Comparison of ENCODE assay signal across 10 mouse cellular contexts in genomic region chr17:15024502-15025193, GRCm38 (mm10). TPM values are rescaled to one million over a fixed set of nuclear protein-coding genes. Genes with fewer than 3 reads are reported as not detected.
DNase-seq lines count a peak whose midpoint lies in the region; ATAC-seq and TF ChIP-seq lines count a peak whose summit lies in the region.
"Not testable (repeated sequence)": the region's sequence is repeated elsewhere in the genome, so short reads cannot be mapped to it uniquely, and the experiment has no call there.
"Had no signal": no experiment of that assay in that cellular context is flagged by ENCODE, and none has a peak within 500 bp of the region (broad histone marks: within the 10 kb centered on the region; RNA-seq: fewer than 3 reads in every experiment).

No protein-coding gene starts in this region.

- not testable (repeated sequence) for H3K36me3 ChIP-seq in embryonic facial prominence, embryonic 15.5 days; hindbrain, embryonic 13.5 days; kidney, embryonic 15.5 days; liver, embryonic 14.5 days (replicated peaks; ENCODE audit: control insufficient read depth, insufficient read depth, low read depth); midbrain, embryonic 11.5 days (ENCODE audit: control insufficient read depth, insufficient read depth, low read length); neural tube, embryonic 14.5 days (ENCODE audit: control insufficient read depth, insufficient read depth, low read length)

- no CpG with 5 or more reads among the region's 48 CpGs for WGBS in embryonic facial prominence, embryonic 15.5 days
- WGBS in hindbrain, embryonic 13.5 days: no CpG with 5 or more reads among the region's 48 CpGs
- WGBS in kidney, embryonic 15.5 days: no CpG with 5 or more reads among the region's 48 CpGs
- no CpG with 5 or more reads among the region's 48 CpGs for WGBS in liver, embryonic 14.5 days (ENCODE audit: insufficient replicate concordance)
- WGBS in midbrain, embryonic 11.5 days: no CpG with 5 or more reads among the region's 48 CpGs
- no CpG with 5 or more reads among the region's 48 CpGs for WGBS in neural tube, embryonic 14.5 days

- not testable (repeated sequence) for H3K4me2 ChIP-seq in embryonic facial prominence, embryonic 15.5 days (replicated peaks); hindbrain, embryonic 13.5 days; kidney, embryonic 15.5 days; liver, embryonic 14.5 days (ENCODE audit: low read depth); midbrain, embryonic 11.5 days; neural tube, embryonic 14.5 days (ENCODE audit: low read depth, low read length)

- not testable (repeated sequence) for TF ChIP-seq EP300 in liver, embryonic 14.5 days (IDR thresholded peaks at IDR 0.05; ENCODE audit: low read depth)

- TF ChIP-seq CTCF in liver, embryonic 14.5 days (IDR thresholded peaks at IDR 0.05; ENCODE audit: low read depth): not testable (repeated sequence)

- peak; percentile 87 for ATAC-seq in embryonic facial prominence, embryonic 15.5 days (ENCODE audit: insufficient number of reproducible peaks, low FRiP score, low TSS enrichment, low read depth)
- peak; percentile 77 for ATAC-seq in granulocyte monocyte progenitor cell, adult 5-6 weeks (replicated peaks; ENCODE audit: poor library complexity, severe bottlenecking)
- peak; percentile 93 for ATAC-seq in hindbrain, embryonic 13.5 days (ENCODE audit: low FRiP score)
- ATAC-seq in kidney, embryonic 15.5 days (replicated peaks; ENCODE audit: low FRiP score): peak; percentile 89
- ATAC-seq in liver, embryonic 14.5 days (ENCODE audit: insufficient read depth): peak; percentile 57
- peak; percentile 92 for ATAC-seq in midbrain, embryonic 11.5 days (ENCODE audit: low FRiP score)
- peak; percentile 90 for ATAC-seq in neural tube, embryonic 14.5 days (ENCODE audit: low read depth)

- H3K4me3 ChIP-seq in embryonic facial prominence, embryonic 15.5 days (replicated peaks); hindbrain, embryonic 13.5 days; kidney, embryonic 15.5 days (replicated peaks); liver, embryonic 14.5 days (ENCODE audit: insufficient read depth in 1 of 2, low read depth in 2 of 2, low read length in 2 of 2); midbrain, embryonic 11.5 days (ENCODE audit: low read depth, low read length); neural tube, embryonic 14.5 days (ENCODE audit: low read depth, low read length): not testable (repeated sequence)

- not testable (repeated sequence) for H3K27me3 ChIP-seq in embryonic facial prominence, embryonic 15.5 days; hindbrain, embryonic 13.5 days; kidney, embryonic 15.5 days; liver, embryonic 14.5 days (ENCODE audit: control insufficient read depth, insufficient read depth, low read length); midbrain, embryonic 11.5 days (ENCODE audit: control insufficient read depth, insufficient read depth, low read length); neural tube, embryonic 14.5 days (ENCODE audit: control insufficient read depth, insufficient read depth, low read length)

- H3K4me1 ChIP-seq in embryonic facial prominence, embryonic 15.5 days; hindbrain, embryonic 13.5 days (replicated peaks); kidney, embryonic 15.5 days; liver, embryonic 14.5 days (replicated peaks; ENCODE audit: control insufficient read depth in 2 of 2, insufficient read depth in 2 of 2, low read length in 1 of 2); midbrain, embryonic 11.5 days (ENCODE audit: control insufficient read depth, insufficient read depth, low read length); neural tube, embryonic 14.5 days (ENCODE audit: control insufficient read depth, insufficient read depth, low read length): not testable (repeated sequence)

- not testable (repeated sequence) for H3K9me3 ChIP-seq in embryonic facial prominence, embryonic 15.5 days (replicated peaks); hindbrain, embryonic 13.5 days; kidney, embryonic 15.5 days (replicated peaks); liver, embryonic 14.5 days (ENCODE audit: control insufficient read depth, low read length); midbrain, embryonic 11.5 days (ENCODE audit: control insufficient read depth, low read length); neural tube, embryonic 14.5 days (ENCODE audit: control insufficient read depth, low read length)

- DNase-seq in liver, embryonic 14.5 days (ENCODE audit: low read depth in 3 of 3, low spot score in 3 of 3); midbrain, embryonic 11.5 days (ENCODE audit: low spot score, missing footprints): not testable (repeated sequence)

- H3K27ac ChIP-seq in embryonic facial prominence, embryonic 15.5 days (replicated peaks); hindbrain, embryonic 13.5 days; kidney, embryonic 15.5 days; liver, embryonic 14.5 days; midbrain, embryonic 11.5 days (ENCODE audit: low read depth, low read length); neural tube, embryonic 14.5 days (ENCODE audit: low read depth, low read length): not testable (repeated sequence)

- H3K9ac ChIP-seq in embryonic facial prominence, embryonic 15.5 days; hindbrain, embryonic 13.5 days; kidney, embryonic 15.5 days; liver, embryonic 14.5 days (replicated peaks); midbrain, embryonic 11.5 days (ENCODE audit: low read length); neural tube, embryonic 14.5 days (replicated peaks; ENCODE audit: low read depth, low read length): not testable (repeated sequence)

RNA-seq across cellular contexts. Expression of gene Gm3435, which starts 14.7 kb away (rescaled TPM):
- 6.6 and 8.7 TPM in 2 replicates for polyA plus RNA-seq in embryonic facial prominence, embryonic 15.5 days (2015; fragmentation: Nextera tagmentation; extraction: Ambion mirVana)
- 1.9 and 3.1 TPM in 2 replicates for total RNA-seq in granulocyte monocyte progenitor cell, adult 5-6 weeks (2014; fragmentation: Nextera tagmentation)
- 2.4 and 4.0 TPM in 2 replicates for total RNA-seq in granulocyte monocyte progenitor cell, adult 5-6 weeks (2017)
- 8.9 and 10.0 TPM in 2 replicates for polyA plus RNA-seq in hindbrain, embryonic 13.5 days (2015; fragmentation: Nextera tagmentation; extraction: Ambion mirVana)
- 5.9 and 8.4 TPM in 2 replicates for polyA plus RNA-seq in kidney, embryonic 15.5 days (2015; fragmentation: Nextera tagmentation; extraction: Ambion mirVana)
- polyA plus RNA-seq in liver, embryonic 14.5 days (2012; rRNA removed): 1.0 and 2.7 TPM in 2 replicates
- 2.6 and 3.1 TPM in 2 replicates for polyA plus RNA-seq in liver, embryonic 14.5 days (2014; fragmentation: Nextera tagmentation; extraction: Ambion mirVana)
- polyA plus RNA-seq in midbrain, embryonic 11.5 days (2014; fragmentation: Nextera tagmentation; extraction: Ambion mirVana): 8.0 and 10.3 TPM in 2 replicates
- 4.6 and 6.6 TPM in 2 replicates for polyA plus RNA-seq in neural tube, embryonic 14.5 days (2014; fragmentation: Nextera tagmentation; extraction: Ambion mirVana)

RNA-seq across cellular contexts. Expression of gene Ermard, which starts 16.4 kb away (rescaled TPM):
- polyA plus RNA-seq in embryonic facial prominence, embryonic 15.5 days (2015; fragmentation: Nextera tagmentation; extraction: Ambion mirVana): 69.6 and 75.0 TPM in 2 replicates
- total RNA-seq in granulocyte monocyte progenitor cell, adult 5-6 weeks (2014; fragmentation: Nextera tagmentation): 53.5 and 87.9 TPM in 2 replicates
- 27.9 and 32.3 TPM in 2 replicates for total RNA-seq in granulocyte monocyte progenitor cell, adult 5-6 weeks (2017)
- polyA plus RNA-seq in hindbrain, embryonic 13.5 days (2015; fragmentation: Nextera tagmentation; extraction: Ambion mirVana): 97.6 and 104 TPM in 2 replicates
- polyA plus RNA-seq in kidney, embryonic 15.5 days (2015; fragmentation: Nextera tagmentation; extraction: Ambion mirVana): 84.1 and 89.2 TPM in 2 replicates
- 14.6 and 21.3 TPM in 2 replicates for polyA plus RNA-seq in liver, embryonic 14.5 days (2012; rRNA removed)
- 16.3 and 16.9 TPM in 2 replicates for polyA plus RNA-seq in liver, embryonic 14.5 days (2014; fragmentation: Nextera tagmentation; extraction: Ambion mirVana)
- polyA plus RNA-seq in midbrain, embryonic 11.5 days (2014; fragmentation: Nextera tagmentation; extraction: Ambion mirVana): 69.3 and 83.2 TPM in 2 replicates
- 88.5 and 99.2 TPM in 2 replicates for polyA plus RNA-seq in neural tube, embryonic 14.5 days (2014; fragmentation: Nextera tagmentation; extraction: Ambion mirVana)

RNA-seq across cellular contexts. Expression of gene Tcte3, which starts 16.6 kb away (rescaled TPM):
- polyA plus RNA-seq in embryonic facial prominence, embryonic 15.5 days (2015; fragmentation: Nextera tagmentation; extraction: Ambion mirVana): 1.1 TPM in 1 of 2 replicates, not detected in the other
- total RNA-seq in granulocyte monocyte progenitor cell, adult 5-6 weeks (2014; fragmentation: Nextera tagmentation): not detected in 2 replicates
- not detected in 2 replicates for total RNA-seq in granulocyte monocyte progenitor cell, adult 5-6 weeks (2017)
- 1.1 TPM in 1 of 2 replicates, not detected in the other for polyA plus RNA-seq in hindbrain, embryonic 13.5 days (2015; fragmentation: Nextera tagmentation; extraction: Ambion mirVana)
- 0.64 TPM in 1 of 2 replicates, not detected in the other for polyA plus RNA-seq in kidney, embryonic 15.5 days (2015; fragmentation: Nextera tagmentation; extraction: Ambion mirVana)
- polyA plus RNA-seq in liver, embryonic 14.5 days (2012; rRNA removed): 0.94 and 1.3 TPM in 2 replicates
- 2.1 and 2.9 TPM in 2 replicates for polyA plus RNA-seq in liver, embryonic 14.5 days (2014; fragmentation: Nextera tagmentation; extraction: Ambion mirVana)
- polyA plus RNA-seq in midbrain, embryonic 11.5 days (2014; fragmentation: Nextera tagmentation; extraction: Ambion mirVana): 0.68 TPM in 1 of 2 replicates, not detected in the other
- 0.68 TPM in 1 of 2 replicates, not detected in the other for polyA plus RNA-seq in neural tube, embryonic 14.5 days (2014; fragmentation: Nextera tagmentation; extraction: Ambion mirVana)

RNA-seq across cellular contexts. Expression of gene Gm3448, which starts 16.7 kb away (rescaled TPM):
- polyA plus RNA-seq in embryonic facial prominence, embryonic 15.5 days (2015; fragmentation: Nextera tagmentation; extraction: Ambion mirVana): 5.4 and 8.3 TPM in 2 replicates
- total RNA-seq in granulocyte monocyte progenitor cell, adult 5-6 weeks (2014; fragmentation: Nextera tagmentation): 3.2 and 4.3 TPM in 2 replicates
- total RNA-seq in granulocyte monocyte progenitor cell, adult 5-6 weeks (2017): 3.9 and 9.9 TPM in 2 replicates
- polyA plus RNA-seq in hindbrain, embryonic 13.5 days (2015; fragmentation: Nextera tagmentation; extraction: Ambion mirVana): 4.9 and 5.1 TPM in 2 replicates
- polyA plus RNA-seq in kidney, embryonic 15.5 days (2015; fragmentation: Nextera tagmentation; extraction: Ambion mirVana): 4.0 and 4.1 TPM in 2 replicates
- polyA plus RNA-seq in liver, embryonic 14.5 days (2012; rRNA removed): 1.4 and 1.7 TPM in 2 replicates
- 3.6 and 4.0 TPM in 2 replicates for polyA plus RNA-seq in liver, embryonic 14.5 days (2014; fragmentation: Nextera tagmentation; extraction: Ambion mirVana)
- polyA plus RNA-seq in midbrain, embryonic 11.5 days (2014; fragmentation: Nextera tagmentation; extraction: Ambion mirVana): 3.8 and 4.6 TPM in 2 replicates
- 2.6 and 4.2 TPM in 2 replicates for polyA plus RNA-seq in neural tube, embryonic 14.5 days (2014; fragmentation: Nextera tagmentation; extraction: Ambion mirVana)

RNA-seq across cellular contexts. Expression of gene Gm3417, which starts 46.1 kb away (rescaled TPM):
- polyA plus RNA-seq in embryonic facial prominence, embryonic 15.5 days (2015; fragmentation: Nextera tagmentation; extraction: Ambion mirVana): 2.7 and 3.3 TPM in 2 replicates
- total RNA-seq in granulocyte monocyte progenitor cell, adult 5-6 weeks (2014; fragmentation: Nextera tagmentation): 0.58 and 5.6 TPM in 2 replicates
- 1.8 and 2.2 TPM in 2 replicates for total RNA-seq in granulocyte monocyte progenitor cell, adult 5-6 weeks (2017)
- polyA plus RNA-seq in hindbrain, embryonic 13.5 days (2015; fragmentation: Nextera tagmentation; extraction: Ambion mirVana): 1.3 and 1.6 TPM in 2 replicates
- polyA plus RNA-seq in kidney, embryonic 15.5 days (2015; fragmentation: Nextera tagmentation; extraction: Ambion mirVana): 0.69 TPM in 1 of 2 replicates, not detected in the other
- 0.61 TPM in 1 of 2 replicates, not detected in the other for polyA plus RNA-seq in liver, embryonic 14.5 days (2012; rRNA removed)
- polyA plus RNA-seq in liver, embryonic 14.5 days (2014; fragmentation: Nextera tagmentation; extraction: Ambion mirVana): 0.57 and 0.98 TPM in 2 replicates
- polyA plus RNA-seq in midbrain, embryonic 11.5 days (2014; fragmentation: Nextera tagmentation; extraction: Ambion mirVana): 1.3 and 1.4 TPM in 2 replicates
- 1.3 TPM in 1 of 2 replicates, not detected in the other for polyA plus RNA-seq in neural tube, embryonic 14.5 days (2014; fragmentation: Nextera tagmentation; extraction: Ambion mirVana)
- total RNA-seq: adrenal gland, adult 8-10 months; layer of hippocampus, postnatal 14 days; left cerebral cortex, postnatal 36 days had no signal
